In genomic region chr4:125122431-125123278, GRCm38 (mm10) we compare ENCODE assay signal across 8 mouse cellular contexts. TPM values are rescaled to one million over a fixed set of nuclear protein-coding genes. Genes with fewer than 3 reads are reported as not detected.
DNase-seq lines count a peak whose midpoint lies in the region; ATAC-seq and TF ChIP-seq lines count a peak whose summit lies in the region.

No protein-coding gene starts in this region.

- no peak for TF ChIP-seq CTCF in small intestine, adult 2 months (IDR thresholded peaks at IDR 0.05; ENCODE audit: extremely low read depth, insufficient read length, insufficient replicate concordance, low read depth, low read length)

- no peak overlapping the region for H3K4me2 ChIP-seq in midbrain, embryonic 13.5 days (replicated peaks)
- H3K4me2 ChIP-seq in liver, embryonic 12.5 days, result peak overlapping the region; percentile 47

- peaks cover 5% of the 10 kb centered on the region; the same call in 1 of the 2 replicates for H3K36me3 ChIP-seq in midbrain, embryonic 10.5 days
- no peaks in the 10 kb centered on the region for H3K36me3 ChIP-seq in midbrain, embryonic 13.5 days
- peaks cover 21% of the 10 kb centered on the region for H3K36me3 ChIP-seq in liver, embryonic 12.5 days
- peaks cover 54% of the 10 kb centered on the region for H3K36me3 ChIP-seq in small intestine, adult 2 months (ENCODE audit: control insufficient read depth, insufficient read depth, low read length)

- H3K27ac ChIP-seq in midbrain, embryonic 10.5 days (replicated peaks), result peak overlapping the region; percentile 46; the same call in 1 of the 2 replicates
- no peak overlapping the region for H3K27ac ChIP-seq in midbrain, embryonic 13.5 days
- H3K27ac ChIP-seq in liver, embryonic 12.5 days, result peak overlapping the region; percentile 61
- peak overlapping the region; percentile 100 for H3K27ac ChIP-seq in small intestine, adult 2 months (ENCODE audit: insufficient read depth, low read depth, low read length)

- 21% methylated on average over 16 of the region's 16 CpGs for WGBS in midbrain, embryonic 10.5 days
- 24% methylated on average over 16 of the region's 16 CpGs for WGBS in midbrain, embryonic 13.5 days
- WGBS in liver, embryonic 12.5 days (ENCODE audit: insufficient replicate concordance), result 22% methylated on average over 16 of the region's 16 CpGs
- 6% methylated on average over 16 of the region's 16 CpGs for WGBS in small intestine, adult 2 months

- ATAC-seq in midbrain, embryonic 13.5 days, result no peak
- 0 out of 2 replicates have a peak, but pooled peaks have one; percentile 6 for ATAC-seq in liver, embryonic 12.5 days

- H3K9ac ChIP-seq in midbrain, embryonic 13.5 days (replicated peaks), result no peak overlapping the region
- peak overlapping the region; percentile 30; the same call in 1 of the 2 replicates for H3K9ac ChIP-seq in liver, embryonic 12.5 days

- TF ChIP-seq POLR2A in small intestine, adult 2 months (IDR thresholded peaks at IDR 0.05; ENCODE audit: low read depth, low read length), result no peak

- H3K4me1 ChIP-seq in midbrain, embryonic 10.5 days, result peaks cover 53% of the 10 kb centered on the region
- H3K4me1 ChIP-seq in midbrain, embryonic 13.5 days (replicated peaks), result peaks cover 18% of the 10 kb centered on the region
- peaks cover 66% of the 10 kb centered on the region for H3K4me1 ChIP-seq in liver, embryonic 12.5 days
- H3K4me1 ChIP-seq in small intestine, adult 2 months (ENCODE audit: control insufficient read depth, insufficient read depth, insufficient read length, low read length), result peaks cover 34% of the 10 kb centered on the region

- peak overlapping the region; percentile 7; the same call in 1 of the 2 replicates for H3K4me3 ChIP-seq in midbrain, embryonic 10.5 days
- H3K4me3 ChIP-seq in midbrain, embryonic 13.5 days (replicated peaks), result no peak overlapping the region
- H3K4me3 ChIP-seq in liver, embryonic 12.5 days, result no peak overlapping the region
- peak overlapping the region; percentile 77 for H3K4me3 ChIP-seq in small intestine, adult 2 months (ENCODE audit: low read depth, low read length)

- DNase-seq in midbrain, embryonic 10.5 days (ENCODE audit: low spot score), result no peak
- DNase-seq in brain, adult 2 months (ENCODE audit: low read depth, low spot score), result peak; percentile 25
- peak; percentile 52 to 61 for DNase-seq in heart, postnatal 10 days
- no peak for DNase-seq in frontal cortex, adult 2 months (ENCODE audit: extremely low spot score in 1 of 2, low spot score in 1 of 2)
- DNase-seq in frontal cortex, postnatal 36 days (ENCODE audit: low spot score in 2 of 2), result no peak

- peaks cover 44% of the 10 kb centered on the region for H3K27me3 ChIP-seq in midbrain, embryonic 10.5 days (ENCODE audit: low read depth, poor library complexity, severe bottlenecking)
- H3K27me3 ChIP-seq in midbrain, embryonic 13.5 days, result peaks cover 25% of the 10 kb centered on the region
- no peaks in the 10 kb centered on the region for H3K27me3 ChIP-seq in liver, embryonic 12.5 days (replicated peaks)
- no peaks in the 10 kb centered on the region for H3K27me3 ChIP-seq in small intestine, adult 2 months (ENCODE audit: control insufficient read depth, insufficient read depth, low read length)

- no peaks in the 10 kb centered on the region for H3K9me3 ChIP-seq in midbrain, embryonic 10.5 days (replicated peaks)
- H3K9me3 ChIP-seq in midbrain, embryonic 13.5 days, result no peaks in the 10 kb centered on the region
- H3K9me3 ChIP-seq in liver, embryonic 12.5 days (replicated peaks), result no peaks in the 10 kb centered on the region

- intact Hi-C loops in heart, postnatal 10 days (cut with DNase I), result no loop called here

RNA-seq across cellular contexts. Expression of gene Zc3h12a, which starts 5.0 kb away (rescaled TPM):
- polyA plus RNA-seq in midbrain, embryonic 10.5 days (2016; fragmentation: Nextera tagmentation; extraction: Ambion mirVana), result 0.30 and 0.46 TPM in 2 replicates
- 0.06 and 0.31 TPM in 2 replicates for polyA plus RNA-seq in midbrain, embryonic 13.5 days (2015; fragmentation: Nextera tagmentation; extraction: Ambion mirVana)
- total RNA-seq in heart, postnatal 10 days (2021), result 1 to 10 TPM; 1.8 to 3.1 TPM
- polyA plus RNA-seq in liver, embryonic 12.5 days (2016; fragmentation: Nextera tagmentation; extraction: Ambion mirVana), result 0.56 and 0.62 TPM in 2 replicates
- polyA plus RNA-seq in small intestine, adult 2 months (2012; rRNA removed), result 27.1 and 36.7 TPM in 2 replicates
- polyA plus RNA-seq in frontal cortex, adult 2 months (2012; rRNA removed), result 1.3 and 1.6 TPM in 2 replicates

RNA-seq across cellular contexts. Expression of gene Meaf6, which starts 37.7 kb away (rescaled TPM):
- polyA plus RNA-seq in midbrain, embryonic 10.5 days (2016; fragmentation: Nextera tagmentation; extraction: Ambion mirVana), result 86.3 and 88.2 TPM in 2 replicates
- polyA plus RNA-seq in midbrain, embryonic 13.5 days (2015; fragmentation: Nextera tagmentation; extraction: Ambion mirVana), result 171 and 181 TPM in 2 replicates
- 10 to 100 TPM; 27.7 to 31.4 TPM for total RNA-seq in heart, postnatal 10 days (2021)
- polyA plus RNA-seq in liver, embryonic 12.5 days (2016; fragmentation: Nextera tagmentation; extraction: Ambion mirVana), result 31.6 and 33.0 TPM in 2 replicates
- 3.5 and 9.1 TPM in 2 replicates for polyA plus RNA-seq in small intestine, adult 2 months (2012; rRNA removed)
- polyA plus RNA-seq in frontal cortex, adult 2 months (2012; rRNA removed), result 105 and 111 TPM in 2 replicates

RNA-seq across cellular contexts. Expression of gene Snip1, which starts 56.2 kb away (rescaled TPM):
- 31.4 and 32.3 TPM in 2 replicates for polyA plus RNA-seq in midbrain, embryonic 10.5 days (2016; fragmentation: Nextera tagmentation; extraction: Ambion mirVana)
- 25.1 and 28.5 TPM in 2 replicates for polyA plus RNA-seq in midbrain, embryonic 13.5 days (2015; fragmentation: Nextera tagmentation; extraction: Ambion mirVana)
- total RNA-seq in heart, postnatal 10 days (2021), result 10 to 100 TPM; 10.8 to 11.6 TPM
- polyA plus RNA-seq in liver, embryonic 12.5 days (2016; fragmentation: Nextera tagmentation; extraction: Ambion mirVana), result 21.6 and 24.8 TPM in 2 replicates
- 4.2 and 6.2 TPM in 2 replicates for polyA plus RNA-seq in small intestine, adult 2 months (2012; rRNA removed)
- 11.6 and 12.0 TPM in 2 replicates for polyA plus RNA-seq in frontal cortex, adult 2 months (2012; rRNA removed)

RNA-seq across cellular contexts. Expression of gene Dnali1, which starts 57.2 kb away (rescaled TPM):
- 0.32 and 0.56 TPM in 2 replicates for polyA plus RNA-seq in midbrain, embryonic 10.5 days (2016; fragmentation: Nextera tagmentation; extraction: Ambion mirVana)
- polyA plus RNA-seq in midbrain, embryonic 13.5 days (2015; fragmentation: Nextera tagmentation; extraction: Ambion mirVana), result 0.45 and 0.89 TPM in 2 replicates
- total RNA-seq in heart, postnatal 10 days (2021), result not detected
- 0.10 TPM in 1 of 2 replicates, not detected in the other for polyA plus RNA-seq in liver, embryonic 12.5 days (2016; fragmentation: Nextera tagmentation; extraction: Ambion mirVana)
- not detected in 2 replicates for polyA plus RNA-seq in small intestine, adult 2 months (2012; rRNA removed)
- polyA plus RNA-seq in frontal cortex, adult 2 months (2012; rRNA removed), result 0.42 and 0.44 TPM in 2 replicates

Comparison
In these comparisons a context has a peak if more than half of its experiments do, and no peak if none do; other contexts are left out.
1. H3K4me3 ChIP-seq: peak in midbrain, embryonic 10.5 days (single experiment) and small intestine, adult 2 months (single experiment); none in midbrain, embryonic 13.5 days (single experiment) and liver, embryonic 12.5 days (single experiment).
2. DNase-seq: peak in brain, adult 2 months (single experiment) and heart, postnatal 10 days (2 of 2); none in midbrain, embryonic 10.5 days (single experiment), frontal cortex, adult 2 months (0 of 2) and frontal cortex, postnatal 36 days (0 of 2).
3. RNA of gene Zc3h12a, which starts 5.0 kb away (polyA plus RNA-seq): 27.1 to 36.7 TPM in small intestine, adult 2 months; 1.3 to 1.6 TPM in frontal cortex, adult 2 months, 0.56 to 0.62 TPM in liver, embryonic 12.5 days, 0.06 to 0.31 TPM in midbrain, embryonic 13.5 days and 0.30 to 0.46 TPM in midbrain, embryonic 10.5 days; every median in the first group is over 10 times any median in the second.